Mouse (Mus musculus) heart, adult 2 months (tissue): ENCODE measurements around the gene Chst12.

Experiments
- CTCF ChIP-seq: fragments of 200-600 bp; IDR thresholded peaks from 2 replicates; pipeline ENCODE4 v1.8.1; 2022; ENCODE audit warnings: antibody characterized with exemption, mild to moderate bottlenecking, moderate library complexity
- EP300 ChIP-seq: fragments of 200-500 bp; IDR thresholded peaks from 2 replicates; pipeline ENCODE4 v1.6.1; 2011; ENCODE audit warnings: low read depth, low read length, control low read depth; ENCODE audit not compliant: insufficient read depth
- POLR2A ChIP-seq: fragments of 200-500 bp; IDR thresholded peaks from 2 replicates; pipeline ENCODE4 v1.6.1; 2011; ENCODE audit warnings: mild to moderate bottlenecking, low read depth, low read length, control low read depth; ENCODE audit not compliant: insufficient read depth

GRCm38 (mm10) chr5:140569032-140569595 is 63.8 kb downstream of the Chst12 start:
- no peak for TF ChIP-seq CTCF
- TF ChIP-seq POLR2A: no peak
- no peak for TF ChIP-seq EP300
